Mouse (Mus musculus): ENCODE data around the gene Zw10. TPM values are rescaled to one million over a fixed set of nuclear protein-coding genes. Genes with fewer than 3 reads are reported as not detected.

Zw10 gene
- total and polyA plus RNA-seq, 3 experiments: 26.5 to 31.0 TPM; not detected in 1

DNA sequence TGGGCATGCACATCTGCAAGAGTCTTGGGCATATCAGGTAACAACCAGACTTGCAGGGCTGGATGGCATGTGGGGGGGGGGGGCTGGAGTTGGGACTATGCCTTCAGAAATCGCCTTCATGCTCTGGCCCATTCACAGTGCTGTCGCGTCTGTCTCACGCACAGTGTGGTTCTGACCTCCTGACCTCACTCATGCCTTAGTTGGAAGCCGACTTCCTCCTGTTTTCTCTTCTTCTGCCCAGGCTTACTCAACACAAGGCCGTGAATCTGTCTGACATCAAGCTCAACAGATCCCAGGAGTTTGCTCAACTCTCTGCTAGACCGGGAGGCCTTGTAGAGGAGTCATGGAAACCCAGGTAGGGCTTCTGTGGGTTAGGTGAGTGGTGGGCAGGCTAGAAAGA lies 53.7 kb downstream of the Zw10 start:
- no peak overlapping the region for H3K9ac ChIP-seq (ENCODE audit: control insufficient read depth, low read depth, low read length, poor library complexity, severe bottlenecking)
- H3K27ac ChIP-seq (ENCODE audit: control insufficient read depth, low read depth, low read length): no peak overlapping the region
- no peaks in the 10 kb centered on the region for H3K9me3 ChIP-seq (replicated peaks; ENCODE audit: insufficient read depth, low read length)
- no peaks in the 10 kb centered on the region for H3K36me3 ChIP-seq (ENCODE audit: control insufficient read depth in 1 of 2, insufficient read depth in 2 of 2, low read length in 2 of 2)
- H3K4me1 ChIP-seq (ENCODE audit: control insufficient read depth in 1 of 2, insufficient read depth in 2 of 2, low read length in 2 of 2): no peaks in the 10 kb centered on the region
- DNase-seq (ENCODE audit: low read depth, low spot score): no peak
- H3K79me2 ChIP-seq (ENCODE audit: control insufficient read depth, insufficient read depth, low read length, poor library complexity): no peaks in the 10 kb centered on the region
- no peak overlapping the region for H3K4me3 ChIP-seq (ENCODE audit: control insufficient read depth in 1 of 2, insufficient read depth in 1 of 2, low read depth in 2 of 2, low read length in 2 of 2)
- peaks cover 0 to 1% of the 10 kb centered on the region in 2 experiments; a peak in 1 of 4 replicates for H3K27me3 ChIP-seq (ENCODE audit: control insufficient read depth in 1 of 2, insufficient read depth in 2 of 2, low read length in 2 of 2)
- TF ChIP-seq ZKSCAN1 (IDR thresholded peaks at IDR 0.05; ENCODE audit: low read depth, low read length) (no peak), MAX (IDR thresholded peaks at IDR 0.05; ENCODE audit: low read length) (no peak)

GRCm38 (mm10) chr9:49110476-49111220 lies 55.2 kb downstream of the Zw10 start:
- no peaks in the 10 kb centered on the region for H3K79me2 ChIP-seq (ENCODE audit: control insufficient read depth, insufficient read depth, low read length, poor library complexity)
- H3K9ac ChIP-seq (ENCODE audit: control insufficient read depth, low read depth, low read length, poor library complexity, severe bottlenecking): no peak overlapping the region
- H3K27me3 ChIP-seq (ENCODE audit: control insufficient read depth in 1 of 2, insufficient read depth in 2 of 2, low read length in 2 of 2): peaks cover 0 to 1% of the 10 kb centered on the region in 2 experiments; a peak in 1 of 4 replicates
- H3K9me3 ChIP-seq (replicated peaks; ENCODE audit: insufficient read depth, low read length): no peaks in the 10 kb centered on the region
- no peak for DNase-seq (ENCODE audit: low read depth, low spot score)
- no peaks in the 10 kb centered on the region for H3K36me3 ChIP-seq (ENCODE audit: control insufficient read depth in 1 of 2, insufficient read depth in 2 of 2, low read length in 2 of 2)
- H3K27ac ChIP-seq (ENCODE audit: control insufficient read depth, low read depth, low read length): no peak overlapping the region
- H3K4me3 ChIP-seq (ENCODE audit: control insufficient read depth in 1 of 2, insufficient read depth in 1 of 2, low read depth in 2 of 2, low read length in 2 of 2): no peak overlapping the region
- TF ChIP-seq USF2 (IDR thresholded peaks at IDR 0.05; ENCODE audit: borderline replicate concordance in 1 of 2, insufficient read depth in 1 of 2, low read depth in 1 of 2, low read length in 2 of 2) (no peak), E2F4 (IDR thresholded peaks at IDR 0.05; ENCODE audit: borderline replicate concordance, low read depth, low read length) (no peak)
- H3K4me1 ChIP-seq (ENCODE audit: control insufficient read depth in 1 of 2, insufficient read depth in 2 of 2, low read length in 2 of 2): no peaks in the 10 kb centered on the region

GRCm38 (mm10) chr9:49111296-49111695 lies 55.9 kb downstream of the Zw10 start:
- Histone ChIP-seq H3K4me1 (ENCODE audit: control insufficient read depth in 1 of 2, insufficient read depth in 2 of 2, low read length in 2 of 2) (no peaks in the 10 kb centered on the region), H3K27me3 (ENCODE audit: control insufficient read depth in 1 of 2, insufficient read depth in 2 of 2, low read length in 2 of 2) (peaks cover 0 to 1% of the 10 kb centered on the region in 2 experiments; a peak in 1 of 4 replicates), H3K27ac (ENCODE audit: control insufficient read depth, low read depth, low read length) (no peak overlapping the region), H3K4me3 (ENCODE audit: control insufficient read depth in 1 of 2, insufficient read depth in 1 of 2, low read depth in 2 of 2, low read length in 2 of 2) (no peak overlapping the region), H3K9me3 (replicated peaks; ENCODE audit: insufficient read depth, low read length) (no peaks in the 10 kb centered on the region), H3K79me2 (ENCODE audit: control insufficient read depth, insufficient read depth, low read length, poor library complexity) (no peaks in the 10 kb centered on the region), H3K9ac (ENCODE audit: control insufficient read depth, low read depth, low read length, poor library complexity, severe bottlenecking) (no peak overlapping the region), H3K36me3 (ENCODE audit: control insufficient read depth in 1 of 2, insufficient read depth in 2 of 2, low read length in 2 of 2) (no peaks in the 10 kb centered on the region)
- DNase-seq (ENCODE audit: low read depth, low spot score): no peak
- TF ChIP-seq GATA1 (IDR thresholded peaks at IDR 0.05; ENCODE audit: low read depth, low read length) (no peak), MYB (IDR thresholded peaks at IDR 0.05; ENCODE audit: low read depth, low read length) (no peak), NRF1 (IDR thresholded peaks at IDR 0.05; ENCODE audit: insufficient read depth, low read depth, low read length, poor library complexity, severe bottlenecking) (no peak), RAD21 (IDR thresholded peaks at IDR 0.05; ENCODE audit: low read depth, low read length) (no peak), ZKSCAN1 (IDR thresholded peaks at IDR 0.05; ENCODE audit: low read depth, low read length) (no peak), CTCF (IDR thresholded peaks at IDR 0.05 in 2 of 3, conservative IDR thresholded peaks at IDR 0.05 in 1 of 3; ENCODE audit: control insufficient read depth in 1 of 3, insufficient read depth in 1 of 3, low read depth in 2 of 3, low read length in 3 of 3, poor library complexity in 1 of 3, severe bottlenecking in 1 of 3) (no peak), ELF1 (IDR thresholded peaks at IDR 0.05; ENCODE audit: low read depth, low read length) (no peak)
